ENCODE assay signal across 9 mouse cellular contexts in the genomic region with DNA sequence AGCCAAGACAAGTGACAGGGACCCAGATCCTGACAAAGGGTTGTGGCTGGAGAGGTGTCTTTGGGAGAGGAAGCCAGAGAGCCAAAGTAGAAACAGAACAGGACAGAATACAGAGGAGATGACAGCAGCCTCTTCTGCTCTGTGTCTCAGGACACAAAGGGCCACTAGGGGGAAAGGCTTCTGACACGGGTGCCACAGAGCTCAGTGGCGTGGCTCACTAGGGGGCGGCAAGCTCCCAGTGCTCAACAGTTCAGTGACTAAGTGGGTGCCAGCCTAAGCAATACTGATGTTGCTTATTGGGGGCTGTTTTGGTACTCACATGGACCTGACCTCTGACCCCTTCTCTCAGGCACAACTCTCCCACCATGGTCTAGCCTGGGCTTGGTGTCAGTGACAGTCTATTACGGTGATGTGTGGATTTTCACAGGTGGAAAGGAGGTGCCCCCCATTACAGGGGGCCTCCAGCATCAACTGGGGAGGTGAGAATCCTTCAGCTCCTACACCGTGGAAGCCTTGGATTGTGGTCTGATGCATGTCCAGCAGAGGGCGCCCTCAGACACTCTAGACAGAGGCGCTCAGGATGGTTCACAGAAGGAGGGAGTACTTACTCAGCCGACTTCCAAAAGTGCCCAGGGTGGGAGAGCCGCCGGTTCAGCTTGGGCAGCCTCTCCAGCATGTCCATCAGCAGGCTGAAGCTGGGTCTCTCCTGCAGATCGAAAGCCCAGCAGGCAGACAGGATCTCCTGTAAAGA. TPM values are rescaled to one million over a fixed set of nuclear protein-coding genes. Genes with fewer than 3 reads are reported as not detected.
A peak's percentile ranks its signal among the peaks of the same experiment; 100 is the strongest.
DNase-seq lines count a peak whose midpoint lies in the region; ATAC-seq and TF ChIP-seq lines count a peak whose summit lies in the region.
"Had no signal": no experiment of that assay in that cellular context is flagged by ENCODE, and none has a peak within 500 bp of the region (broad histone marks: within the 10 kb centered on the region; RNA-seq: fewer than 3 reads in every experiment).

No protein-coding gene starts in this region.

- no peak overlapping the region for H3K9ac ChIP-seq in forebrain, embryonic 15.5 days (replicated peaks)
- H3K9ac ChIP-seq: hindbrain, embryonic 15.5 days had no signal

- no peak for TF ChIP-seq POLR2A in lung, adult 2 months (IDR thresholded peaks at IDR 0.05; ENCODE audit: borderline replicate concordance, extremely low read depth, low read depth, low read length)

- no peak overlapping the region for H3K4me3 ChIP-seq in forebrain, embryonic 15.5 days
- no peak overlapping the region for H3K4me3 ChIP-seq in lung, adult 2 months (replicated peaks; ENCODE audit: extremely low read depth, low read depth, low read length)
- H3K4me3 ChIP-seq: hindbrain, embryonic 15.5 days had no signal

- DNase-seq in 3T3-L1 (ENCODE audit: low read depth, low spot score) = peak; percentile 80
- DNase-seq in brain, adult 2 months (ENCODE audit: low read depth, low spot score) = peak; percentile 76
- peak; percentile 86 for DNase-seq in kidney, postnatal 10 days
- peak; percentile 79 for DNase-seq in lung, adult 2 months
- DNase-seq in right cerebral cortex, adult 2 months (ENCODE audit: low spot score in 2 of 2) = peak; percentile 79 to 83
- peak; percentile 58 to 70 for DNase-seq in urinary bladder, postnatal 36 days (ENCODE audit: low spot score in 2 of 2)

- H3K27ac ChIP-seq in forebrain, embryonic 15.5 days (replicated peaks) = no peak overlapping the region
- H3K27ac ChIP-seq: hindbrain, embryonic 15.5 days had no signal

- H3K9me3 ChIP-seq in forebrain, embryonic 15.5 days = no peaks in the 10 kb centered on the region
- H3K9me3 ChIP-seq: hindbrain, embryonic 15.5 days had no signal

- peak; percentile 47 for ATAC-seq in CD4-positive, CD25-positive, alpha-beta regulatory T cell, adult 4 months
- 0 out of 2 replicates have a peak, but pooled peaks have one; percentile 11 for ATAC-seq in forebrain, embryonic 15.5 days (replicated peaks)

- no peaks in the 10 kb centered on the region for H3K4me1 ChIP-seq in forebrain, embryonic 15.5 days
- peaks cover 13% of the 10 kb centered on the region for H3K4me1 ChIP-seq in lung, adult 2 months (ENCODE audit: control insufficient read depth, insufficient read depth, low read length)
- H3K4me1 ChIP-seq: hindbrain, embryonic 15.5 days had no signal

- no peak overlapping the region for H3K4me2 ChIP-seq in forebrain, embryonic 15.5 days (replicated peaks)
- H3K4me2 ChIP-seq: hindbrain, embryonic 15.5 days had no signal

- peak; percentile 88 for TF ChIP-seq CTCF in lung, adult 2 months (IDR thresholded peaks at IDR 0.05; ENCODE audit: insufficient read depth, low read length)

- 51% methylated on average over 11 of the region's 11 CpGs for WGBS in forebrain, embryonic 15.5 days
- 48% methylated on average over 11 of the region's 11 CpGs for WGBS in lung, adult 2 months

- H3K27me3 ChIP-seq in forebrain, embryonic 15.5 days = no peaks in the 10 kb centered on the region
- H3K27me3 ChIP-seq: hindbrain, embryonic 15.5 days had no signal

- H3K36me3 ChIP-seq in forebrain, embryonic 15.5 days = peaks cover 5% of the 10 kb centered on the region; the same call in 1 of the 2 replicates

RNA-seq across cellular contexts. Expression of a gene that starts 34.4 kb away (rescaled TPM):
- polyA plus RNA-seq in CD4-positive, CD25-positive, alpha-beta regulatory T cell, adult 4 months (2017; shearing (Covaris generic)) = 100 to 1,000 TPM; 289 to 325 TPM
- polyA plus RNA-seq in forebrain, embryonic 15.5 days (2015; fragmentation: Nextera tagmentation; extraction: Ambion mirVana) = 7.2 and 7.8 TPM in 2 replicates
- 137 and 204 TPM in 2 replicates for polyA plus RNA-seq in lung, adult 2 months (2012; rRNA removed)

Comparison
In these comparisons a context has a peak if more than half of its experiments do, and no peak if none do; other contexts are left out.
1. RNA of a gene that starts 34.4 kb away (polyA plus RNA-seq): 289 to 325 TPM in CD4-positive, CD25-positive, alpha-beta regulatory T cell, adult 4 months and 137 to 204 TPM in lung, adult 2 months; 7.2 to 7.8 TPM in forebrain, embryonic 15.5 days; every median in the first group is over 10 times any median in the second.
2. Peak in every context shown above with its lines, with median percentiles within 50 percentile points of each other: DNase-seq.